Comparison of ENCODE assay signal across 14 mouse cellular contexts in genomic region chr17:73477096-73478076, GRCm38 (mm10).
DNase-seq lines count a peak whose midpoint lies in the region; ATAC-seq and TF ChIP-seq lines count a peak whose summit lies in the region.
"Had no signal": no experiment of that assay in that cellular context is flagged by ENCODE, and none has a peak within 500 bp of the region (broad histone marks: within the 10 kb centered on the region; RNA-seq: fewer than 3 reads in every experiment).

No protein-coding gene starts in this region.

- H3K4me1 ChIP-seq in midbrain, embryonic 12.5 days: peaks cover 15% of the 10 kb centered on the region
- H3K4me1 ChIP-seq: heart, embryonic 13.5 days had no signal

- no peak for TF ChIP-seq CTCF in left cerebral cortex, adult 2 months (IDR thresholded peaks at IDR 0.05)

- 25% methylated on average over 11 of the region's 11 CpGs for WGBS in midbrain, embryonic 12.5 days

- ATAC-seq in midbrain, embryonic 12.5 days (ENCODE audit: low FRiP score, low read depth): peak; percentile 72; the same call in 1 of the 2 replicates
- ATAC-seq: inflammation-experienced regulatory T-cells, adult 6 months had no signal

- intact Hi-C loops in left cerebral cortex, adult 2 months (cut with DNase I): no loop called here

- peak; percentile 15 for DNase-seq in left cerebral cortex, adult 11 months (ENCODE audit: low spot score)
- DNase-seq in left cerebral cortex, adult 2 months (ENCODE audit: extremely low spot score in 1 of 2, low spot score in 2 of 2): no peak
- DNase-seq in gonadal fat pad, adult 2 months (ENCODE audit: low read depth): peak; percentile 13
- DNase-seq in MN1 (ENCODE audit: low spot score): no peak
- DNase-seq in spleen, postnatal 4 days (ENCODE audit: low spot score in 2 of 2): no peak
- DNase-seq in urinary bladder, postnatal 10 days (ENCODE audit: low spot score): no peak
- DNase-seq: cerebellum, adult 8-10 months; lung, postnatal 4 days; right cerebral cortex, postnatal 25 days; thymus, postnatal 25 days had no signal

- no peaks in the 10 kb centered on the region for H3K27me3 ChIP-seq in midbrain, embryonic 12.5 days

- no peak overlapping the region for H3K4me3 ChIP-seq in left cerebral cortex, adult 2 months
- no peak overlapping the region for H3K4me3 ChIP-seq in midbrain, embryonic 12.5 days
- H3K4me3 ChIP-seq: heart, embryonic 13.5 days had no signal

- no peak overlapping the region for H3K27ac ChIP-seq in left cerebral cortex, adult 2 months
- H3K27ac ChIP-seq in midbrain, embryonic 12.5 days (replicated peaks): peak overlapping the region; percentile 11; the same call in 1 of the 2 replicates
- H3K27ac ChIP-seq: heart, embryonic 13.5 days; liver, embryonic 14.5 days had no signal

- H3K36me3 ChIP-seq in midbrain, embryonic 12.5 days: no peaks in the 10 kb centered on the region
- H3K36me3 ChIP-seq: heart, embryonic 13.5 days had no signal

- no peak overlapping the region for H3K9ac ChIP-seq in midbrain, embryonic 12.5 days (replicated peaks)
- H3K9ac ChIP-seq: heart, embryonic 13.5 days; liver, embryonic 14.5 days had no signal

- H3K4me2 ChIP-seq in midbrain, embryonic 12.5 days (replicated peaks): peak overlapping the region; percentile 8; the same call in 1 of the 2 replicates
- H3K4me2 ChIP-seq: heart, embryonic 13.5 days had no signal

- no peaks in the 10 kb centered on the region for H3K9me3 ChIP-seq in midbrain, embryonic 12.5 days
- H3K9me3 ChIP-seq: heart, embryonic 13.5 days had no signal

Comparison
In these comparisons a context has a peak if more than half of its experiments do, and no peak if none do; other contexts are left out.
1. DNase-seq: peak in left cerebral cortex, adult 11 months (single experiment) and gonadal fat pad, adult 2 months (single experiment); none in left cerebral cortex, adult 2 months (0 of 2), MN1 (single experiment), spleen, postnatal 4 days (0 of 2) and urinary bladder, postnatal 10 days (single experiment).